Mouse (Mus musculus): ENCODE measurements around the gene March5. TPM values are rescaled to one million over a fixed set of nuclear protein-coding genes. Genes with fewer than 3 reads are reported as not detected.
"Not testable (repeated sequence)": the region's sequence is repeated elsewhere in the genome, so short reads cannot be mapped to it uniquely, and the experiment has no call there.

March5 gene
- 10 to 100 TPM in 1 of 2 experiments, 1 to 10 TPM in 1; 6.6 to 14.5 TPM for polyA plus RNA-seq (2017; shearing (Covaris generic))

DNA sequence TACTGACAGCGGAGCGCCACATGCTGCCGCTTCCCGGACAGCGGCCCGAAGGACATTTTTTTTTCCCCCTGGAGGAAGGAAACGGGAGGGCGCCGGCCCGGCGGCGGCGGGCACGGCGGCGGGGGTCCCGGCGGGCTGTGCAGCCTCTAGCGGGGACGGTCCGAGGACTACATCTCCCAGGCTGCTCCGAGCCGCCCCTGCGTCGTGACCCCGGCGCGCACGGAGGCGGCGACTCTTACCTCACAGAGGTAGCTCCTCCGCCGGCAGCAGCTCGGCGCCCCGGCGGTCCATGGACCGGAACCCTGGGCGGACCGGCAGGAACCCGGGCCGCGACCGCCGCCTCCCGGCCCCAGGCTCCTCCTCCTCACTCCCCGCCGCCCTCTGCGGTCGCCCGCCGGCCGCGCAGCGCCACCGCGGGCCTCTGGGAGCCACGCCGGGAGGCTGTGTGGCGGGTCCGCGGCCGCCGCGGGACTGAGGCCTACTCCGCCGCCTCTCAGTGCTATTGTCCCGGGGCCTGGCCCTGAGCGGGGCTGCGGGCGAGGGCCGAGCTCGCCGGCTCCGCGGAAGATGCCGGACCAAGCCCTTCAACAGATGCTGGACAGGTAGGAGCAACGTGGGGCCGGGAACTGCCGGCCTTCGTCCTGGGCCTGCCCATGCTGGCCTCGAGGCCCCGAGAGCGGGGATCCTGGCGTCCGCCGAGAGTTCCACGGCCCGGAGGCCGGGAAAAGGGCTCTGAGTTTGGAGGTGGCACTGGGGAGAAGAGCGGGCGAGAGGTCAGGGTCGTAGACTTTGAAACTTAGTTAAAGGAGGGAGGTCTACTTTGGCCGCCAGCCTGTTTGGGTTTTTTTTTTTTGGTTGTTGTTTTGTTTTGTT is at the start of gene March5:
Gene March5 (plus strand): TSS at position 241 of the 873 bp plus-strand sequence.
- ATAC-seq: peak; percentile 88

DNA sequence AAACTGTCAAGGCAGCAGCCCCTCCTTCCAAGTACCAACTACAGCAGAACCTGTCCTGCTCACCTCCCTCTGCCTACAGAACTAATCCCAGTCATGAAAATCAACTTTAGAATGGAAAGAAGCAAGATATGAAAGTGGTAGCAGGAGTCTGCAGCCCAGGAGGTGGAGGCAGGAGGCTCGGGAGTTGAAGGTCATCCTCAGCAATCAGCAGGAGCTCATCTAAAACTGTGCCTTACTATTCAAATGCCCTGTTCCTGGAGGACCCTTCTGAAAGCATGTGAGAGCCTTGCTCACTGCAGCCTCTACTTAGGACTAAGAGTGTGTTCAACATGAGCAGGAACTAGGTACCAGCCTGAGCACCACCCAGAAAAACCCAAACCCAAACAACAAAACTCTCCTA is 35.2 kb upstream of the March5 start:
- ATAC-seq: no peak

DNA sequence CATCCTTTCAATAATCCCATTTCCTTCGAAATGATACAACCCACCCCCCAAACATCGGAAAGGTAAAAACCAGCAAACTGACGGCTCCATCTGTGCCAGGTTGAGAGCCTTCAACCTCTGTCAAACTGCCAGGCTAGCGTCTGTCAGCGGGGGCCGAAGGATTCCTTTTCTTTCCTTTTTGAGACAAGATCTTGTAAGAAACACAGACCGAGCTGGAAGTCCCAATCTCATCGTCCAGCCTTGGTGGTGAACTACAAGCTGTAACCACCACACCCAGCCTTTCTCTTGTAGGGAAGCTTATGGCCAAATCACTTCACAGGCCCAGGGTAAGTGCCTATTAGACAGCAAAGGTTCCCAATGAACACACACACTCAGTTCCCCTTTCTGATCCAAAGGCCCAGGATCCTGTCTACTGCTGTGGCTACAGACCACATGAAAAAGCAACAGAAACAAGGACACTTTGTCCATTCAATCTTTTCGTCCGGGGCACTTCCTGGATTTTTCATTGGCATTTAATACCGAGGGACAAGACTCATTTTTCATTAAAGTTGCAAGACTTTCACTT is 34.7 kb upstream of the March5 start:
- no peak for ATAC-seq

DNA sequence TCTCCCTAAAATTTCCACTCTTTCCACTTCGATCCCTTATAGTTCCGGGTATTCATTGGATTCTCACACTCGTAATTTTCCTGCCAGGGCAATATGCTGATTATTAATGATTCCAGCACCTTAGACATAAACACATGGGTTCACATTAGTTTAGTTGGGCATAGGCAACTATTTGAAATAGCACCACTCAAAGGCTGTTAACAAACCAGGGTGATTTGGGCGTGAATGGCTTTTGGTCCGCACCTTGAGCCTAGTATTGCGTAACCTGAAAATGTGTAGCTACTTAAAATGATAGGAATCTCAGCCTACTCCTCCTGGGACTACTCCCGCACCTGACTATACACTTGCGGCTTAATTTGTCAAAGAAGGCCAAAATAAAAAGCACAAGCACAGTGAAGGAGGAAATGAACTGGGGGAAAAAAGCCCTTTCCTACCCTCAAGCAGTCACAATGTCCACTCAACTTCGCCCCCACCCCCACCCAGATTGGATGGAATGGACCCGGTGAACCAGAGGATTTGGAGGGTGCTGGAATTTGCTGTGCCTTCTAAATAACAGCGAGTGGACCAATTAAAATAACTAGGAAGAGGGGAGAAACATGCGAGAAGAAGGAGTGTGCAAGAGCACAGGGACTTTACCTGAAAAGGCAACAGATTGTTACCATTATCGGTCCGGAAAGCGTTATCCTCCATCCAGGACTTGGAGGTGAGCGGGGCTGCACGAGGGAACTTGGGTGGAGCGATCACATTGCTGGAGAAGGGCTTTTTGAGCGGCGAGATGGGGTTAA is 33.8 kb upstream of the March5 start:
- ATAC-seq: no peak

DNA sequence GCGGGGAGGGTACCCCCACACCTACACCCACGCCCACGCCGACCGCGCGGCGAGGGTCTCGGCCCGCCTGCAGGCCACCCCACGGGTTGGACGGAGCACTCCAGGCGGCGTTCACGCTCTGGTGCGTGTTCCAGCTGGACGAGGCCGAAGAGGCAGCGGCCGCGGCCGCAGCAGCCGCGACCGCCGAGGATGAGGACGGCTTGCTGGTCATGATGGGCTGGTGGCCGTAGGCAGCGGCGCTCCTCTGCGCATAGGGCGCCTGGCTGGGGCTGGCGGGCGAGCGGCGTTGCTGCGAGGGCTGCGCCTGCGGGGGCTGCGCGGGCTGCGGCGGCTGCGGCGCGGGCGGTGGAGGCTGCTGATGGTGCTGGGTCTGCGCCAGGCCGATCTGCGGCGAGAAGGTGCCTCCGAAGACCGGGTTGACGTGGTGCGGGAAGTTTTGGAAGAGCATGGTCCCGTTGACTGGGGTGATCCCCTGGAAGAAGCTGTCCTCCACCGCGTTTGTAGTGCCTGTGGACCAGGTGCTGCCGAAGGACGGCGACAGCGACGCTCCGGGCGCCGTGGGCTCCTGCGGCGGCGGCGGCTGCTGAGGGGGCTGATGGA is 33.1 kb upstream of the March5 start:
- peak; percentile 29 for ATAC-seq

DNA sequence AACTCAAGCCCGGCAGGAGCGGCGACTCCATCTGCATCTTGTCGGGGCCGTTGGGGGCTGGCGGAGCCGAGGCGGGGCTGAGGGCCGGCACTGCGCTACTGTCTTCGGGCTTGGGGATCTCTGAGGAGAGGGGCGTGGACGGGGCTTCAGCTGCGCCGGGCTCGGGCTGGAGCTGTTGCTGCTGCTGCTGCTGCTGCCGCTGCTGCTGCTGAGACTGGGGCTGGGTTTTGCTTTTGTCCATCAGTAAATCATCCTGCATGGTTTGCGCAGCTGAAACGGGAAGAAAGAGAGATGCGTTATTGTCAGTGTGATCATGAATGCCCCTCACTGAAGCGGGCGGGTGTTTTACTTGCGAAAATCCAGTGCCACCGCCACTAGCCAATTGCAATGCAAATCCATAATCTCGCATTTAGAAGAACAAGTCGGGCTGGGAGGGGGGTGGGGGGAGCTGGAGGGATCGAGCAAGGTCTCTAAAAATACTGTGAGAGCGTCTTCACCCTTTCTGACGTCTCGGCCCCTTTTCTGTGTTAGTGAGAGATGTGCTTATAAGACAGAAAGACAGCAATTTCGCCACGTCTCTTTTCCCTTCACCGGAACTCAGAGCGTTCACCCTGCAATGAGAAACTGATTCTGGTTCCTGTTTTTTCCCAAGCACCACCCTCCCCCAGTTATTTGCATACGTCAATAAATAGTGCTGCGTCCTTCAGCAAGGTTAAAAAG is 32.5 kb upstream of the March5 start:
- peak; percentile 47 for ATAC-seq

DNA sequence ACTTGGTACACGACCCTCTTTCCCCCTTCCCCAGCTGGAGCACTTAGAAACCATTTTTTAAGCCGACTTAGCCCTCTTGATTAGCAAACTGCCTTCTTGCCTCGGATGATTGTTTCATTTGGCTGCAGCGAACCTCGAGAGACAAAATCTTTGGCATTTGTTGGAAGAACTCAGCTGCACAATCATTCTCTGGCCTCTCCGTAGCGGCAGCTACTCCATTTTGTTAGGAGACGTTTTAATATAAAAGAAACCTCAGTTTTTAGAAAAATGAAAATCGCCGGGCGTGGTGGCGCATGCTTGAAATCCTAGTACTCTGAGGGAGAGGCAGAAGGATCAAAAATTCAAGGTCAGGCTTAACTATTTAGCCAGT is 31.9 kb upstream of the March5 start:
- no peak for ATAC-seq

DNA sequence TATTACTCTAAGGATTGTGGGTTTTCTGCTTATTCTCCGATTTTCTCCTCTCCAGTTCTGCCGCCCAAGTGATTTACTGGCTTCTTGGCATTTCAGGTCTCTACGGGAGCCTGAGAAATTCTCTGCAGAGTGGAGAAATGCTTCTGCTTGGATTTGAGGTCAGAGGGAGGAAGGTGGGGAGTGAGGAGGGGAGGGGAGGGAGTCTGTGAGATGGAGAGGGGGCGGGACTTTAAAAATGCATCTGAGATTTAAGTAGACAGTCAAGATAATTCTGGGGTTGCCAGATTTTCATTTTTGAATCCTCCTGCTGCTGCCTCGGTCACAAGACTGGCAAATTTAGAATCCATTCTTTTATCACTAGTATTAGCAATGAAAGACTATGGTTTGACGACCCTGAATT is 31.4 kb upstream of the March5 start:
- no peak for ATAC-seq

DNA sequence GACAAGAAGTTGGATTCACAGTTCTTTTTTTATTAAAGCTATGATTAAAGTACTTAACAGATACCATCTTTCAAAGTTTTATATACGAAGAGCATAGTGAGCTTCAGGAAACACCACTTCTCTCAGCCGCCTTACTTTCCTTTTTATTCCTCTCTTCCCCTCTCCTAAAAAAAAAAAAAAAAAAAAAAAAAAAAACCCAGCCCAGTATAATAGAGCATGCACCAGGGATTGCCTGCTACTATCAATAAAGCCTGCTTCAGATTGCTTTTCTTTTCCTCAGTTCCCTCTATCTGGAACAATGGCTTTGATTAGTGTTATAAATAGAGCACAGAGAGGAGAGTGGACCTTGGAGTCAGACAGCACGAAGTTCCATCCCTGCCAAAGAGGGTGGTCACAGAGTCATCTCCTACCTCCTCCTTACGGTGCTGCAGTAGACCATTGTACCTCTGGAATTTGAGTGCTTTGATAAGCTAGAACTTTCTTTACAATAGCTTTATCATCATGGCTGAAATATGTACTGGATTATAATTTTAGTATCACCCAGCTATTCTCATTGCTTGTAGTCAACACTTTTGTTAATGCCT is 30.4 kb upstream of the March5 start:
- ATAC-seq: no peak

DNA sequence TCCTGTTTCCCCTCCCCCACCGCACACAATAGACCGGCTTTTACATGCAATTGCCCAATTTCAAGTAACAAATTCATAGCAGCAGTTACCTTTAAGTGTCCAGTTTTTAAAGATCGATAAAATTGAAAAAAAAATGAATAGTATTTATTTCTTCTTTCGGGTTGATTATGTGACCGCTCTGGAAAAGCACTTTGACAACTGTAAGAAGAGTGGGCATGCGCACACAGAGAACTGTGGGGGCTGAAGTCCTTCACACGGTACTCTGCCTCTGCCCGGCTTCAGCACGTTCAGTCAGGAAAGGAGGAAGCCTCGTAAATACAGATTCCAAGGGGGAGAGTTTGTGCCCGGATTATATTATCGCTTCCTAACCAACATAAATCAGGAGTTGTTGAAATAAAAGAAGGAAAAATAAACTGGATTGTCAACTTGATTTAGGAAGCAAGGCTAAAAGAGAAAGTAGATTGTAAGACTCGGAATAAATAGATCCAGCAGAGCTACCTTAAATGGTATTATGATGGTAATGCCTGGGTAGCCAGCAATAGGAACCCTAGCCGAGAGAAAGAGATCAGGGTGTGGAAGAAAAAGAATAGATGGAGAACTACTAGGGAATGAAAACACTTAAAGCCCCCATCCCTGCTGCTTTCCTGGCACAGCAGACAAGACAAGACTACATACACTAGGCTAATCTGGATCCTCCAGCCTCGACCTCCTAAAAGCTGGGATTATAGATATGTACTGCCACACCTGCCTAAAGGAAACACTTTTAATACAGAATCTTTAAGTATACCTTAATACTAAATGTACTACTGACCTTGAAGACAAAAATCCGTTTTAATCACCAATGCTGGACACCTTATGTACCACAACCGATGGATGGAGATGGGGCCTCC is 29.3 kb upstream of the March5 start:
- ATAC-seq: no peak

DNA sequence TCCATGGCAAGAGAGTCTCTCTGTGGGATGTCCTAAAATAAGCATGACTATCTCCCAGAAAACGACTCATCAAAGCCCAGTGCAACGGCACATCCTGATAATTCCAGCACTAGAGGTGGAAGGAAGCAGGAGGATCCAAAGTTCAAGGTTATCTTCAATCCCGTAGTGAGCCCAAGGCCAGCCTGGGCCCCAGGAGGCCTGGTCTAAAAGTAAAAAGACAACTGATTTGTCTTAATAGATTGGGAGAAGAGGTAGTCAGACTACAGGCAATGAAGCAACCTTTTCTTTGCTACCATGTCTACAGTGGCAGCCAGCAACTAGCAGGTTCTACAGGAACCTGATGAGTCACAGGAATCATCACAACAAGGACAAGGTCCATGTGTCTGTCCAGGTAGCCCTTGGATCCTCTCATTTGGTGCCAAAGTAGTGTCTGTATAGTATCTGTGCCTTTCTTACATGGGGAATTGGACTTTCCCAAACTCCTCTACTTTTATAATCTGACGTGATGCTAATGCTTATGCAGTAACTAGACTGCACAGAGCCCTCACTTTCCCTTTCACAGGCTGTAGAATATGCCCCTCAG is 18.9 kb upstream of the March5 start:
- no peak for ATAC-seq

DNA sequence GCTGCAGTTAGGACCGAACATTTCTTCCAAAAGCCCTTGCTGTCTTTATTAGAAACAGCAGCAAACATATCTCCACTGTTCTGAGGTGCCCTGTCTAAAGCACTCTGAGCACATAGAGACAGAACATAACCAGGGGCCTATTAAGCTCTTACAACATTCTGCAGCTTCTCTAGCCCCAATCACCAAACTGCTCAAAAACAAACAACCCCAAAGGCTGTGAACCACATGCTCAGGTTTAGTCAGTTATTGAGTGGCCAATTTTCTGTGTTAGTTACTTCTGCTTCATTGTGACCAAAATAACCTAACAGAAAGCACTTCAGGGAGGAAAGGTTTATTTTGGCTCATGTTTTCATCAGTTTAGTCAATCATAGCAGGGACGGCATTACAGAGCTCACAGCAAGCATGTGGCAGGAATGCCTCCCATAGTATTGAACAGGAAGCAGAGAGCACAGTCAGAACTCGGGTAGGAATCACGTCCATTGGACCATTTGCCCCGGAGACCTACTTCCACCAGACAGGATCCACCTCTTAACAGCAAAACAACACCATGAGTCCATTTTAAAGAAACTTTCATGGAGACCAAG is 14.8 kb upstream of the March5 start:
- ATAC-seq: no peak

DNA sequence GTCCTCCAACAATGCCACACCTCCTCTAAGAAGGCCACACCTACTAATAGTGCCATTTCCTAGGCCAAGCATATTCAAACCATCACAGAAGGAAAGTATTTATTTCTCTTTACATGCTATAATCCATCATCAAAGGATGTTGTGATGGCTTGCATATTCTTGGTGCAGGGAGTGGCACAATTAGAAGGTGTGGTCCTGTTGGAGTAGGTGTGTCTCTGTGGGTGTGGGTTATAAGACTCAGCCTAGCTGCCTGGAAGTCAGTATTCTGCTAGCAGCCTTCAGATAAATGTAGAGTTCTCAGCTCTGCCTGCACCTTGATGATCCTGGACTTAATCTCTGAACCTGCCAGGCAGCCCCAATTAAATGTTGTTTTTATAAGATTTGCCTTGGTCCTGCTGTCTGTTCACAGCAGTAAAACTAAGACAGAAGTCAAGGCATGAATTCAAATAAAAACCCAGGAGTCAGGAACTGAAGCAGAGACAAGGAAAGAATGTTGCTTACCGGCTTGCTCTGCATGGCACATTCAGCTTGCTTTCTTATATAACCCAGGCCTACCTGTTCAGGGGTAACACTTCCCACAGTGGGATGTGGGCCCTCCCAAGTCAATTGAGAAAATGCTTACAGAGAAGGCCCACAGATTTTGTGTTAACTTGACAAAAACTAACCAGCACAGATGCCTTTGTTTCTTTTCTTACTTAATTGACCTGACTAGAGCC is 9.0 kb upstream of the March5 start:
- ATAC-seq: no peak

DNA sequence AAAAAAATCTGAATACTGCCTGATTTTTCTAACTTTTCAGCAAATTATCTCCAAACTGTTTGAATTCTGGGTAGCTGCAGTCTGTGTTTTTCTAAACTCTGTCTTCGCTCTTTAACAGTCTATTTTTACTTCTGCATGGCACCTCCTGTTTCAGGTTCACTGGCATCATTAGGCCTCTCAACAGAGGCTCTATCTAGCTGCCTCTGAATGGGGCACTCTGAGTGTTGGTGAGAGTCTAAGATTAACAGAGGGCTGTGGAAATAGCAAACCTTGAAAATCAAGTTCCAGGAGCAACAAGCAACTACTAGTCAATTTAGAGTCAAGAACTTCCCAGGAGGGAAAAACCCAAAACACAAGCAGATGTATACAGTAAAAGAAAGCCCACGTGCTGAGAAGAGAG is 7.5 kb upstream of the March5 start:
- ATAC-seq: no peak

DNA sequence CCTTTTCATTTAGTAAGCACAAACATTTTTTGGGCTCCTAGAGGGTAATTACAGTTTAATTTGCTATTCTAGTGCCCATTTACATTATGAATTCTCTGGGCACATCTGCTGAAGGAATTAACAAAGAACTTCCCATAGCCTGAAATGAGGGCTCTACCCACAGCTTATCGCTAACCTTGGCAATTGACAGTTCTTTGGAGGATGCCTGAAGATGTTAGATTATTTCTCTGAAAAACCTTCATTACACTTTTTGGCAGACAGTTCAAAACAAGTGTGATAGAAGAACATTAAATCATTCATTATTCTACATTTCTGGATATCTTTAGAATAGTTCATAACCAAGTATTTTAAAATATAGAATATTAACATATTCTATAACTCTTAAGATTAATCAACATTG is 4.0 kb upstream of the March5 start:
- ATAC-seq: no peak

DNA sequence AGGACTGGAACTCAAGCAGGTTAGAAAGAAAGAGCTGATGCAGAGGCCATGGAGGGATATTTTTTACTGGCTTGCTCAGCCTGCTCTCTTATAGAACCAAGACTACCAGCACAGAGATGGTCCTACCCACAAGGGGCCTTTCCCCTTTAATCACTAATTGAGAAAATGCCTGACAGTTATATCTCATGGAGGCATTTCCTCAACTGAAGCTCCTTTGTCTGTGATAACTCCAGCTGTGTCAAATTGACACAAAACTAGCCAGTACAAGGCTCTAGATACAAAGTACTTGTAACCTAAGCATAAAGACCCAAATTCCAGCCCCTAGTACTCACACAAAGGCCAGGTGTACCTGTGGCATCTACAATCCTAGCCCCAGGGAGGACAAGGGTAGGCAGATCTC is 2.2 kb upstream of the March5 start:
- ATAC-seq: not testable (repeated sequence)

DNA sequence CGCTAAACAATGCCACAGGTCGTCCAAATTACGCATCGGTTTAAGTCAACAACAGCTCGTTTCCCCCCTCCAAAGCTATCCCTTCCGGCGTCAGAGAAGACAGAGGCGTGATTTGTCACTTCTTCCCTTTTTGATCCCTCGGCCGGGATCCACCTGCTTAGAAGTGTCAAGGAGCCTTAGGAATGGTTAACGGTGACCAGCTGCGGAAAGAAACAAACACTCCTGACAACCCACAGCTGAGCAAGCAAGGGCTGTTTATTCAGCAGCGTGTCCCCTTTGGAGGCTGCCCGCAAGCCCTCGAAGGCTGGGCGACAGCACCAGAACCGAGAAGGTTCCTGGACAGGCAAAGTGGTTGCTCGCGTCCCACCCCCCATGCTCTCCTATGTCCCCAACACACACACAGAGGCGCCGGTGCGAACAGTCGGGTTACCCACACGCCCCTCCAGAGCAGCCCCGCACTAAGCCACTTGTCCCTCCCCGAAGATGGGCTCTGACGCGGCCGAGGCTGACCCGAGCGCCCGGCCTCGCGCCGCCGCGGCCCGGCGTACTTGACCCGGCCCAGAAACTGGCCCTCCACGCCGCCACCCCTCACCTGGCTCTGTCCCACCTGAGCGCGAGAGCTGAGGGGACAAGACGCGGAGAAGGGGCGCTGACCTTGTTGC is 571 bp upstream of the March5 start:
- ATAC-seq: peak; percentile 45

DNA sequence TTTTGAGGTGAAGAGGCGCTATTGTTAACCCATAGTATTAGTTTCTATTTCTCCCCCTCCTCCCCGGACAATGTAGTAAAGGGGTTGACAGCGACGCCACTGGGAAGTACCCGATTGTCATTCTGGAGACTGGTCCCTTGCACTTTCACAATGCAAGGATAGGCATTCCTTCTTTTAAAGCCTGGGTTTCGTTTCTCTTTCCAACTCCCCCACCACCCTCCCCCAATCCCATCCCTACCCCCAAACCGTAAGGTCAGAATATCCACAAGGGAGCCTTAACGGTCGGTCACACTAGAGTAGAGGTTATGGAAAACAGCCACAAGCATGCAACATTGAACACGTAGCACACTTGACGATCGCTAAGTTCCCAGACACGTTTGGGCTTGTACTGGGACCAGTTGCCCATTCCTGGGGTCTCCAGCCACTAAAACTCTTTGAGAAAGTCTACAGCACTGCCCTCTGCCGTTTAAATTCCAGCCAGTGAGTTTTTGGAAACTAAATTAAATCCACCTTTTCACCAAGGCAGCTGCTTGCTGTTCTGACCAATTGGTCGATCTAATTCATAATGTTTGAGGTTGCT is 923 bp downstream of the March5 start, which contains the start of gene Cpeb3:
Gene Cpeb3 (minus strand): TSS at position 426 of the 580 bp plus-strand sequence.
- peak; percentile 27 for ATAC-seq
